Mouse (Mus musculus) B cell, adult 2 months (primary cell): Measurements from ENCODE around the gene Aspscr1.
"Not testable (repeated sequence)": the region's sequence is repeated elsewhere in the genome, so short reads cannot be mapped to it uniquely, and the experiment has no call there.

Experiments
- DNase-seq, 2 experiments: peaks; one replicate each; pipeline ENCODE4 v3.0.0; 2022

The Aspscr1 gene

GRCm38 (mm10) chr11:120642939-120643600, 29.7 kb upstream of the Aspscr1 start:
- DNase-seq, result peak in 1 of 2 experiments; percentile 39

- peak; percentile 91 to 92 for DNase-seq
Observed at GRCm38 (mm10) chr11:120643601-120643987, 29.2 kb upstream of the Aspscr1 start, which contains the start of gene Pycr1. Gene Pycr1 (minus strand): TSS chr11:120643769.

GRCm38 (mm10) chr11:120647047-120647830, 25.5 kb upstream of the Aspscr1 start:
- no peak for DNase-seq

- peak; percentile 43 to 53 for DNase-seq
Observed at GRCm38 (mm10) chr11:120648001-120648476, 24.7 kb upstream of the Aspscr1 start, which contains the start of gene Myadml2. Gene Myadml2 (minus strand): TSS chr11:120648158.

- DNase-seq, result no peak
Observed at GRCm38 (mm10) chr11:120651872-120652271, 20.9 kb upstream of the Aspscr1 start.

- no peak for DNase-seq
Observed at GRCm38 (mm10) chr11:120654741-120655140, 18.0 kb upstream of the Aspscr1 start.

- DNase-seq, result no peak
Observed at GRCm38 (mm10) chr11:120657301-120657700, 15.5 kb upstream of the Aspscr1 start.

- DNase-seq, result peak; percentile 85
Observed at GRCm38 (mm10) chr11:120658876-120659410, 13.8 kb upstream of the Aspscr1 start.

GRCm38 (mm10) chr11:120659509-120660300, 13.1 kb upstream of the Aspscr1 start:
- DNase-seq, result peak; percentile 17 to 32

GRCm38 (mm10) chr11:120660301-120661075, 12.3 kb upstream of the Aspscr1 start:
- peak; percentile 41 to 45 for DNase-seq

GRCm38 (mm10) chr11:120661076-120661460, 11.7 kb upstream of the Aspscr1 start, which contains the start of gene Notum:
Gene Notum (minus strand): TSS chr11:120661175.
- DNase-seq, result no peak

GRCm38 (mm10) chr11:120662759-120663158, 10.0 kb upstream of the Aspscr1 start:
- no peak for DNase-seq

- no peak for DNase-seq
Observed at GRCm38 (mm10) chr11:120663714-120664113, 9.1 kb upstream of the Aspscr1 start.

- DNase-seq, result no peak
Observed at GRCm38 (mm10) chr11:120665406-120665805, 7.4 kb upstream of the Aspscr1 start.

- DNase-seq, result no peak
Observed at GRCm38 (mm10) chr11:120666617-120667016, 6.2 kb upstream of the Aspscr1 start.

- DNase-seq, result no peak
Observed at GRCm38 (mm10) chr11:120673594-120674122, 885 bp downstream of the Aspscr1 start.

GRCm38 (mm10) chr11:120675875-120676274, 3.1 kb downstream of the Aspscr1 start:
- DNase-seq, result not testable (repeated sequence)

- DNase-seq, result no peak
Observed at GRCm38 (mm10) chr11:120676951-120677350, 4.2 kb downstream of the Aspscr1 start.

- peak; percentile 52 to 53 for DNase-seq
Observed at GRCm38 (mm10) chr11:120679909-120680308, 7.1 kb downstream of the Aspscr1 start.

GRCm38 (mm10) chr11:120682683-120683082, 9.9 kb downstream of the Aspscr1 start:
- no peak for DNase-seq

GRCm38 (mm10) chr11:120683536-120683935, 10.8 kb downstream of the Aspscr1 start:
- no peak for DNase-seq

- DNase-seq, result no peak
Observed at GRCm38 (mm10) chr11:120684086-120684485, 11.3 kb downstream of the Aspscr1 start.
